Mouse (Mus musculus) ES-E14 (cell line): ENCODE results near the gene Col6a4. TPM values are rescaled to one million over a fixed set of nuclear protein-coding genes. Genes with fewer than 3 reads are reported as not detected.

Source experiments
- DNase-seq: peaks from one replicate; pipeline ENCODE4 v3.0.0-alpha.2; 2013; ENCODE audit warnings: low read depth, low spot score
- H3K27ac ChIP-seq: 2 replicates; pipeline ENCODE4 v1.5.1; 2012; ENCODE audit warnings: low read depth, mild to moderate bottlenecking, low read length, moderate library complexity, mixed read lengths; ENCODE audit not compliant: poor library complexity, insufficient read depth, severe bottlenecking
- H3K36me3 ChIP-seq: 2 replicates; pipeline ENCODE4 v1.6.1; 2012; ENCODE audit warnings: mild to moderate bottlenecking, low read length, moderate library complexity, mixed read lengths; ENCODE audit not compliant: control insufficient read depth, poor library complexity, insufficient read depth, severe bottlenecking
- H3K4me1 ChIP-seq, 2 experiments: fragments of 150-350 bp in 1 of 2; sonication (generic) in 1 of 2; 2 replicates each; pipeline ENCODE4 v1.6.1; 2012; ENCODE audit warnings: low read length in 2 of 2, mild to moderate bottlenecking in 1 of 2, mixed read lengths in 1 of 2; ENCODE audit not compliant: control insufficient read depth in 2 of 2, insufficient read depth in 2 of 2, poor library complexity in 1 of 2
- H3K4me3 ChIP-seq, 2 experiments: fragments of 150-350 bp in 1 of 2; sonication (generic) in 1 of 2; 2 replicates each; pipeline ENCODE4 v1.5.1; 2012; ENCODE audit warnings: low read length in 2 of 2, low read depth in 1 of 2, mild to moderate bottlenecking in 1 of 2, mixed read lengths in 1 of 2; ENCODE audit not compliant: insufficient read depth in 1 of 2, poor library complexity in 1 of 2, severe bottlenecking in 1 of 2
- H3K9ac ChIP-seq: 2 replicates; pipeline ENCODE4 v1.6.1; 2012; ENCODE audit warnings: low read depth, mild to moderate bottlenecking, low read length, mixed read lengths; ENCODE audit not compliant: poor library complexity, insufficient read depth, severe bottlenecking
- H3K9me3 ChIP-seq: fragments of 150-350 bp; sonication (generic); 2 replicates; pipeline ENCODE4 v1.6.1; 2012; ENCODE audit warnings: low read depth, mild to moderate bottlenecking, low read length; ENCODE audit not compliant: control insufficient read depth, insufficient read depth
- CHD2 ChIP-seq: IDR thresholded peaks from 2 replicates; pipeline ENCODE4 v1.6.1; 2014; ENCODE audit warnings: mild to moderate bottlenecking, low read depth, low read length, inconsistent platforms
- HCFC1 ChIP-seq: IDR thresholded peaks from 2 replicates; pipeline ENCODE4 v1.6.1; 2012; ENCODE audit warnings: low read length, inconsistent platforms, borderline replicate concordance; ENCODE audit not compliant: insufficient read depth
- MAFK ChIP-seq: IDR thresholded peaks from 2 replicates; pipeline ENCODE4 v1.6.1; 2014; ENCODE audit warnings: mild to moderate bottlenecking, low read depth, low read length, inconsistent platforms; ENCODE audit not compliant: insufficient read depth
- ZC3H11A ChIP-seq: IDR thresholded peaks from 2 replicates; pipeline ENCODE4 v1.6.1; 2012; ENCODE audit warnings: low read depth, mild to moderate bottlenecking, inconsistent platforms, low read length, borderline replicate concordance
- ZNF384 ChIP-seq: IDR thresholded peaks from 2 replicates; pipeline ENCODE4 v1.6.1; 2012; ENCODE audit warnings: low read depth, low read length, inconsistent platforms
- in situ Hi-C, 2 experiments: fragments of 600-800 bp; cut with MboI; formaldehyde crosslinking; loops; one replicate each; pipeline ENCODE4 v1.15.1; 2025; ENCODE audit warnings: low sequenced_read_pairs in 2 of 2, inconsistent platforms in 1 of 2; ENCODE audit not compliant: unreplicated experiment in 2 of 2
- total RNA-seq: library from RNA; depleted of rRNA; stranded (reverse); fragments of 300-350 nt; gene quantifications from 2 replicates; pipeline ENCODE4 v1.2.3, GENCODE M21; 2012

The Col6a4 gene
- total RNA-seq, 1 experiment = 3.9 TPM

GRCm38 (mm10) chr9:106119075-106119474 lies 22.5 kb upstream of the Col6a4 start:
- in situ Hi-C loops = no loop called here
- DNase-seq = no peak
- Histone ChIP-seq H3K9me3 (no peaks in the 10 kb centered on the region), H3K4me3 (no peak overlapping the region), H3K4me1 (peaks cover 0 to 2% of the 10 kb centered on the region in 2 experiments; a peak in 1 of 4 replicates), H3K36me3 (no peaks in the 10 kb centered on the region), H3K27ac (no peak overlapping the region), H3K9ac (no peak overlapping the region)
- TF ChIP-seq CHD2 = no peak
- TF ChIP-seq MAFK = no peak

GRCm38 (mm10) chr9:106115801-106116424 lies 19.3 kb upstream of the Col6a4 start:
- Histone ChIP-seq H3K27ac (no peak overlapping the region), H3K4me1 (peaks cover 0 to 2% of the 10 kb centered on the region in 2 experiments; a peak in 1 of 4 replicates), H3K36me3 (no peaks in the 10 kb centered on the region), H3K9me3 (no peaks in the 10 kb centered on the region), H3K4me3 (no peak overlapping the region), H3K9ac (no peak overlapping the region)
- in situ Hi-C loops = no loop called here
- no peak for TF ChIP-seq ZNF384
- no peak for TF ChIP-seq CHD2
- TF ChIP-seq ZC3H11A = no peak
- no peak for TF ChIP-seq HCFC1
- TF ChIP-seq MAFK = no peak
- DNase-seq = peak; percentile 47

GRCm38 (mm10) chr9:106112770-106113423 lies 16.3 kb upstream of the Col6a4 start:
- TF ChIP-seq MAFK (no peak), HCFC1 (no peak), ZC3H11A (peak; percentile 74; the same call in 1 of the 2 replicates), CHD2 (no peak)
- peak; percentile 47 for DNase-seq
- Histone ChIP-seq H3K36me3 (no peaks in the 10 kb centered on the region), H3K9ac (no peak overlapping the region), H3K4me3 (no peak overlapping the region), H3K4me1 (peaks cover 0 to 2% of the 10 kb centered on the region in 2 experiments; a peak in 1 of 4 replicates), H3K27ac (no peak overlapping the region), H3K9me3 (no peaks in the 10 kb centered on the region)
- in situ Hi-C loops = no loop called here

GRCm38 (mm10) chr9:106106241-106106640 lies 9.7 kb upstream of the Col6a4 start:
- DNase-seq = no peak
- Histone ChIP-seq H3K9ac (no peak overlapping the region), H3K9me3 (no peaks in the 10 kb centered on the region), H3K36me3 (no peaks in the 10 kb centered on the region), H3K27ac (no peak overlapping the region), H3K4me3 (no peak overlapping the region), H3K4me1 (peaks cover 0 to 8% of the 10 kb centered on the region in 2 experiments; a peak in 1 of 4 replicates)
- TF ChIP-seq CHD2 (no peak), ZC3H11A (no peak), MAFK (no peak), HCFC1 (no peak), ZNF384 (no peak)
- in situ Hi-C loops = no loop called here
